In genomic region chr5:110779998-110780760, GRCm38 (mm10) we compare ENCODE assay signal across 8 mouse cellular contexts. TPM values are rescaled to one million over a fixed set of nuclear protein-coding genes. Genes with fewer than 3 reads are reported as not detected.
A peak's percentile ranks its signal among the peaks of the same experiment; 100 is the strongest.
DNase-seq lines count a peak whose midpoint lies in the region; ATAC-seq and TF ChIP-seq lines count a peak whose summit lies in the region.

Gene Pus1 (minus strand): TSS chr5:110780659.

- peak; percentile 84 for ATAC-seq in forebrain, embryonic 13.5 days
- ATAC-seq in liver, postnatal 0 days, result peak; percentile 88
- peak; percentile 88 for ATAC-seq in neural tube, embryonic 14.5 days (ENCODE audit: low read depth)

- TF ChIP-seq CTCF in E14TG2a.4 (conservative IDR thresholded peaks at IDR 0.05; ENCODE audit: low read length), result no peak
- TF ChIP-seq CTCF in liver, postnatal 0 days (IDR thresholded peaks at IDR 0.05; ENCODE audit: low read depth), result no peak

- H3K4me1 ChIP-seq in E14TG2a.4 (replicated peaks; ENCODE audit: low read depth, low read length), result peaks cover 78% of the 10 kb centered on the region
- H3K4me1 ChIP-seq in forebrain, embryonic 13.5 days, result peaks cover 23% of the 10 kb centered on the region
- peaks cover 25% of the 10 kb centered on the region for H3K4me1 ChIP-seq in liver, postnatal 0 days (ENCODE audit: insufficient read depth)
- peaks cover 12% of the 10 kb centered on the region; the same call in 1 of the 2 replicates for H3K4me1 ChIP-seq in neural tube, embryonic 14.5 days (ENCODE audit: control insufficient read depth, insufficient read depth, low read length)

- WGBS in forebrain, embryonic 13.5 days, result under 1% methylated on average over 57 of the region's 57 CpGs
- under 1% methylated on average over 57 of the region's 57 CpGs for WGBS in large intestine, adult 2 months
- WGBS in liver, postnatal 0 days (ENCODE audit: insufficient replicate concordance), result under 1% methylated on average over 56 of the region's 57 CpGs
- WGBS in neural tube, embryonic 14.5 days, result under 1% methylated on average over 53 of the region's 57 CpGs

- TF ChIP-seq EP300 in liver, postnatal 0 days (IDR thresholded peaks at IDR 0.05; ENCODE audit: low read depth), result 0 out of 2 replicates have a peak, but pooled peaks have one; percentile 39

- no peaks in the 10 kb centered on the region for H3K9me3 ChIP-seq in E14TG2a.4 (ENCODE audit: low read length)
- H3K9me3 ChIP-seq in forebrain, embryonic 13.5 days (replicated peaks), result no peaks in the 10 kb centered on the region
- no peaks in the 10 kb centered on the region for H3K9me3 ChIP-seq in liver, postnatal 0 days (ENCODE audit: low read length)
- no peaks in the 10 kb centered on the region for H3K9me3 ChIP-seq in neural tube, embryonic 14.5 days (ENCODE audit: control insufficient read depth, low read length)

- DNase-seq in c-Kit-positive CD71-positive TER-119-positive erythroid progenitor cells, embryonic 14.5 days (ENCODE audit: low spot score), result peak; percentile 81
- peak; percentile 96 to 98 for DNase-seq in heart, postnatal 10 days
- peak; percentile 77 for DNase-seq in large intestine, adult 2 months (ENCODE audit: low read depth, low spot score)
- peak; percentile 92 for DNase-seq in liver, postnatal 0 days
- DNase-seq in testis, postnatal 10 days (ENCODE audit: low spot score), result peak; percentile 97

- intact Hi-C loops in heart, postnatal 10 days (cut with DNase I), result loop anchor here (5.0 kb wide), 1 partner anchor 57 kb away; the partner anchor contains the start of genes Chek2 and Hscb

- peak within 1 kb of the TSS; percentile 90 for H3K4me3 ChIP-seq in E14TG2a.4 (replicated peaks; ENCODE audit: low read length)
- peak within 1 kb of the TSS; percentile 76 for H3K4me3 ChIP-seq in forebrain, embryonic 13.5 days
- peak within 1 kb of the TSS; percentile 80 for H3K4me3 ChIP-seq in liver, postnatal 0 days (ENCODE audit: low read depth, low read length)
- peak within 1 kb of the TSS; percentile 63 for H3K4me3 ChIP-seq in neural tube, embryonic 14.5 days (ENCODE audit: low read depth, low read length)

- H3K9ac ChIP-seq in forebrain, embryonic 13.5 days, result peak within 1 kb of the TSS; percentile 85
- peak within 1 kb of the TSS; percentile 85 for H3K9ac ChIP-seq in liver, postnatal 0 days (replicated peaks)
- peak within 1 kb of the TSS; percentile 67 for H3K9ac ChIP-seq in neural tube, embryonic 14.5 days (replicated peaks; ENCODE audit: low read depth, low read length)

- H3K27ac ChIP-seq in forebrain, embryonic 13.5 days, result no peak within 1 kb of the TSS; the same call in 1 of the 2 replicates
- H3K27ac ChIP-seq in liver, postnatal 0 days (ENCODE audit: low read depth), result peak within 1 kb of the TSS; percentile 79
- H3K27ac ChIP-seq in neural tube, embryonic 14.5 days (ENCODE audit: low read depth, low read length), result 0 out of 2 replicates have a peak within 1 kb of the TSS, but pooled peaks have one; percentile 16

- H3K36me3 ChIP-seq in E14TG2a.4 (ENCODE audit: insufficient read depth, low read length), result peaks cover 53% of the 10 kb centered on the region
- peaks cover 41% of the 10 kb centered on the region for H3K36me3 ChIP-seq in forebrain, embryonic 13.5 days (ENCODE audit: poor library complexity, severe bottlenecking)
- H3K36me3 ChIP-seq in liver, postnatal 0 days (replicated peaks; ENCODE audit: insufficient read depth, low read length), result peaks cover 32% of the 10 kb centered on the region
- H3K36me3 ChIP-seq in neural tube, embryonic 14.5 days (ENCODE audit: control insufficient read depth, insufficient read depth, low read length), result peaks cover 4% of the 10 kb centered on the region

- H3K27me3 ChIP-seq in E14TG2a.4 (ENCODE audit: insufficient read depth, low read length), result no peaks in the 10 kb centered on the region
- no peaks in the 10 kb centered on the region for H3K27me3 ChIP-seq in forebrain, embryonic 13.5 days
- no peaks in the 10 kb centered on the region for H3K27me3 ChIP-seq in liver, postnatal 0 days (ENCODE audit: insufficient read depth, low read length)
- no peaks in the 10 kb centered on the region for H3K27me3 ChIP-seq in neural tube, embryonic 14.5 days (ENCODE audit: control insufficient read depth, insufficient read depth, low read length)

- H3K4me2 ChIP-seq in forebrain, embryonic 13.5 days, result peak within 1 kb of the TSS; percentile 98
- peak within 1 kb of the TSS; percentile 99 for H3K4me2 ChIP-seq in liver, postnatal 0 days (ENCODE audit: low read depth, low read length)
- H3K4me2 ChIP-seq in neural tube, embryonic 14.5 days (ENCODE audit: low read depth, low read length), result peak within 1 kb of the TSS; percentile 98

RNA-seq across cellular contexts. Expression of gene Pus1, which starts in this region (rescaled TPM):
- polyA plus RNA-seq in forebrain, embryonic 13.5 days (2015; fragmentation: Nextera tagmentation; extraction: Ambion mirVana), result 27.3 and 27.7 TPM in 2 replicates
- 10 to 100 TPM; 19.3 to 23.8 TPM for total RNA-seq in heart, postnatal 10 days (2021)
- polyA plus RNA-seq in large intestine, adult 2 months (2012; rRNA removed), result 36.8 and 37.9 TPM in 2 replicates
- polyA plus RNA-seq in liver, postnatal 0 days (2015; fragmentation: Nextera tagmentation; extraction: Ambion mirVana), result 16.9 and 19.0 TPM in 2 replicates
- polyA plus RNA-seq in neural tube, embryonic 14.5 days (2014; fragmentation: Nextera tagmentation; extraction: Ambion mirVana), result 12.1 and 13.6 TPM in 2 replicates
